Mouse (Mus musculus) kidney, adult 2 months (tissue): ENCODE results near the gene Mgrn1. TPM values are rescaled to one million over a fixed set of nuclear protein-coding genes. Genes with fewer than 3 reads are reported as not detected.

Experiments used
- DNase-seq: peaks from one replicate; pipeline ENCODE4 v3.0.0; 2021
- H3K27ac ChIP-seq: fragments of 200-500 bp; 2 replicates; pipeline ENCODE4 v1.5.1; 2012; ENCODE audit warnings: low read depth, low read length, control low read depth, inconsistent platforms; ENCODE audit not compliant: insufficient read depth
- H3K27me3 ChIP-seq: fragments of 200-500 bp; replicated peaks from 2 replicates; pipeline ENCODE4 v1.6.1; 2012; ENCODE audit warnings: mild to moderate bottlenecking, moderate library complexity, low read length, inconsistent platforms; ENCODE audit not compliant: control insufficient read depth, insufficient read depth
- H3K36me3 ChIP-seq: fragments of 200-500 bp; 2 replicates; pipeline ENCODE4 v1.6.1; 2012; ENCODE audit warnings: mild to moderate bottlenecking, moderate library complexity, low read length, inconsistent platforms; ENCODE audit not compliant: control insufficient read depth, insufficient read depth
- H3K4me1 ChIP-seq: fragments of 200-500 bp; 2 replicates; pipeline ENCODE4 v1.6.1; 2011; ENCODE audit warnings: low read length; ENCODE audit not compliant: control insufficient read depth, insufficient read depth
- H3K4me3 ChIP-seq: fragments of 200-500 bp; 2 replicates; pipeline ENCODE4 v1.5.1; 2011; ENCODE audit warnings: mild to moderate bottlenecking, low read depth, low read length, control low read depth; ENCODE audit not compliant: insufficient read depth
- CTCF ChIP-seq: fragments of 200-500 bp; conservative IDR thresholded peaks from 2 replicates; pipeline ENCODE4 v1.5.1; 2011; ENCODE audit warnings: low read depth, mild to moderate bottlenecking, control low read depth, low read length, moderate library complexity, mixed read lengths; ENCODE audit not compliant: insufficient read depth, insufficient read length
- POLR2A ChIP-seq: fragments of 200-500 bp; IDR thresholded peaks from one replicate; pipeline ENCODE4 v1.6.1; 2011; ENCODE audit warnings: low read depth, low read length, control low read depth
- WGBS: fragments of 180-500 bp; shearing (Covaris S2); methylation state at CpG from one replicate; pipeline ENCODE4 v1.1.7; 2018; 5-methylcytosine and 5-hydroxymethylcytosine counted together
- polyA plus RNA-seq: library from polyadenylated mRNA; depleted of rRNA; stranded (reverse); fragments of >200 nt; gene quantifications from 2 replicates; pipeline ENCODE4 v1.2.3, GENCODE M21; 2012

The Mgrn1 gene
- polyA plus RNA-seq, 1 experiment: 197 TPM

- Histone ChIP-seq H3K4me3 (no peak overlapping the region), H3K4me1 (peaks cover 21% of the 10 kb centered on the region; the same call in 1 of the 2 replicates), H3K36me3 (peaks cover 1% of the 10 kb centered on the region), H3K27ac (no peak overlapping the region), H3K27me3 (no peaks in the 10 kb centered on the region)
- WGBS: 95% methylated on average over 8 of the region's 8 CpGs
- DNase-seq: no peak
- TF ChIP-seq CTCF (no peak), POLR2A (no peak)
Measured at GRCm38 (mm10) chr16:4910758-4911157, 24.7 kb downstream of the Mgrn1 start.

DNA sequence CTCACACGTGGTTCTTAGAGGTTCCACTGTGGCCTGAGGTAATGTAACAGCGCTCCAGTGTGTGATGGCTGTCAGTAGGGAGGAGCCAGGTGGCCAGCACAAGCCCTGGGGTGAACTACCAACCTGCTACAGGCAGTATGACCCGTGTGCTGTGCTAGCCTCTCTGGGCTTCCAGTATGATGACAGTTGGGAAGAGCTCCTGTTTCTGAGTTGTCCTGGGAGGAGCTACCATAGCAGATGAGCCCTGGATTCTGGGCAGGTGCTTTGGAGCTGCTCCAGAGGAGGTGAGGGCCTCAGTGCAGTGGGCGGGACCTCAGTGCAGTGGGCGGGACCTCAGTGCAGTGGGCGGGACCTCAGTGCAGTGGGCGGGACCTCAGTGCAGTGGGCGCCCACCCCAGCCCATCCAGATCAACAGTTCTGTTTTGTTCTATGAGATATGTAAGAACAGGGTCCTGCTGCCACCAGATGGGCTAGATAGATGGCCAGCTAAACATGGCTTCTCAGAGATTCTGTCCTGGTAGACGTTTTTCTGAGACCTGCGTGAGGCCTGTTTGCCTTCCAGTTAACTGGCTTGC is 26.1 kb downstream of the Mgrn1 start:
- TF ChIP-seq POLR2A (no peak), CTCF (no peak)
- WGBS: 80% methylated on average over 10 of the region's 10 CpGs
- Histone ChIP-seq H3K4me1 (peaks cover 17% of the 10 kb centered on the region; the same call in 1 of the 2 replicates), H3K27ac (peak overlapping the region; percentile 31; the same call in 1 of the 2 replicates), H3K27me3 (no peaks in the 10 kb centered on the region), H3K36me3 (peaks cover 3% of the 10 kb centered on the region), H3K4me3 (no peak overlapping the region)
- DNase-seq: peak; percentile 49

DNA sequence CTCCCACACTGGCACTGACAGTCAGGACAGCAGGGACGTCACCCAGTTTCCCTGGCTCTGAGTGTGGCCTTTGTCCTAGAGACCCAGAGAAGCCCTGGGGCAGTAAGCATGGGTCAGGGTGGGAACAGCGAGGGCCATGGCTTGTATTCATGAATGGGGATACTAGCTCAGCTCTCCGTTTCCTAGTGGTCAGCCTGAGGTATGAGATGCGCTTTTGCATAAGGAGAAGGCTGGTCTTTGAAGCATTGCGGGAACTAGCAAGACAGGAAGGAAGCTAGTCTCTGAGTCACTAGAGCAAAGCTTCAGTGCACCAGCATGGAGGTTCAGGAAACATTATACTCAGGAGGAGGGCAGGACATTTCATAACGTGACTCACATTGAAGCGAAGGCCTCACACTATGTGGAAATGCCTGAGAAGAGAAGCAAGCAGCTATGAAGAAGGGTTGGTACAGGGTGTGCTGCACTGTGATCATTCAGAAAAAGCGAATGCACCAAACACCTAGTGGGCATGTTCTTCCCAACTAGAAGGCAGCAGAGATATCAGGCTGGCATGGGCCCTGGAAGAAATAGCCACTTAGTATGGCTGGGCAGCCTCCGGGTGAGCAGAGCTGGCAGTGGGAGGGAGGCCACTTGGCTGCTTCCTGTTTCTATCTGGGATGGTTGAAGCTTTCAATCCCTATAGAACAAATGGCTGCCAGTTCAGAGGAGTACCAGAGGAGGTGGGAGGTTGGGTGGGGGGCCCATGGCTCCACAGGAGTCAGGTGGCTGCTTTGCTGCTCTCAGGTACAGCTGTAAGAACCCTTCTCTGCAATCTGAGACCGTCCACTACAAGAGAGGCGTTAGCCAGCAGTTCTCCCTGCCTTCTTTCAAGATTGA is 27.1 kb downstream of the Mgrn1 start:
- Histone ChIP-seq H3K4me3 (no peak overlapping the region), H3K36me3 (peaks cover 3% of the 10 kb centered on the region)

DNA sequence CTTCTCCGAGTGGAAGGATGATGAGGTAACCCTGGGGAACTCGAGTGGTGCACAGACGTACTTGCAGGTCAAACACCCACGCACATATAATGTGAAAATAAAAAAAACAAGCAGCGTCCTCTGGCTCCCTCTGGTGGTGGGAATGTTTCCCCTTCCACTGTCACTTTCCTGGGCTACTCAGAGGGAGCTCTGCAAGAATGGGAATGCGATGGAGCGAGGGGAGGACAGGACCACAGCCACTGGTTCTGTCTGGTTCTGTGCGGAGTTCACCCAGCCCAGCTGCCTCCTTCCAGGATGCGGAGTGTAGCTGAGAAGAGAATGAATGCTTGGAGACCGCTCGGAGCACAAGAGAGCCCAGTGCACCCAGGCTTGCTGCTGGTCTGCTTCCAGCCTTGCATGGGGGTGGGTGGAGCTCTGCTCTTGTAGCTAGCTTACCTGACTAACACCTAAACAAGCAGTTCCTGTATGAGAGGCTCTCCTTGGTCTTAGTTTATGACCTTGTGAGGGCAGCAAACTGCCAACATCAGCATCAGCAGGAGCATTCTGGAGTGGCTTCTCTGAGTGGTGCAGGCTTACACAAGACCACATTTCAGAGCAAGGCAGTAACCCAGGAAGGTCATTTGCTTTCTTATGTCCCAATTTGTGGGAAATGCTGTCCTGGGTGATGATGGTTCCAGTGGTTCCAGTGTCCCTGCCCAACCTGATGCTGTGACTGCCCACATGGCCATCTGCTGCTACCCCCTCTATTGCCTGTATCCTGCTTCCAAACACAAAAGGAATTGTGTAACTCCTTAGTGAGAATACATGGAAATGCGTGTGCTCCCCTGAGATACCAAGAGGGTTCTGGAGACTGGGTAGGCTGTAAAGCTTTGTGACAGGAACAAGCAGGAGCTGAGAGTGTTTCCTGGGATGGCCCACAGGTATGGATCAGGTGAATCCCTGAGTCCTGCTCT is 28.0 kb downstream of the Mgrn1 start:
- H3K4me1 ChIP-seq: peaks cover 12% of the 10 kb centered on the region; the same call in 1 of the 2 replicates
- no peaks in the 10 kb centered on the region for H3K27me3 ChIP-seq
- H3K27ac ChIP-seq: peak overlapping the region; percentile 77
- H3K36me3 ChIP-seq: peaks cover 3% of the 10 kb centered on the region
- no peak overlapping the region for H3K4me3 ChIP-seq
- TF ChIP-seq CTCF: peak; percentile 87
- no peak for TF ChIP-seq POLR2A
- peak; percentile 91 for DNase-seq
- WGBS: 23% methylated on average over 12 of the region's 12 CpGs

More for the DNA sequence above, 27.1 kb downstream of the Mgrn1 start:
- Histone ChIP-seq H3K27ac (peak overlapping the region; percentile 57), H3K4me1 (peaks cover 12% of the 10 kb centered on the region; the same call in 1 of the 2 replicates), H3K27me3 (no peaks in the 10 kb centered on the region)
- TF ChIP-seq CTCF (no peak), POLR2A (no peak)
- DNase-seq: peak; percentile 32
- 38% methylated on average over 11 of the region's 11 CpGs for WGBS

- Histone ChIP-seq H3K36me3 (peaks cover 5% of the 10 kb centered on the region; the same call in 1 of the 2 replicates), H3K4me3 (no peak overlapping the region), H3K27me3 (no peaks in the 10 kb centered on the region), H3K4me1 (peaks cover 12% of the 10 kb centered on the region; the same call in 1 of the 2 replicates), H3K27ac (no peak overlapping the region)
- no peak for TF ChIP-seq CTCF
- no peak for TF ChIP-seq POLR2A
- WGBS: 86% methylated on average over 3 of the region's 3 CpGs
- DNase-seq: no peak
Measured at GRCm38 (mm10) chr16:4915931-4916330, 29.9 kb downstream of the Mgrn1 start.

DNA sequence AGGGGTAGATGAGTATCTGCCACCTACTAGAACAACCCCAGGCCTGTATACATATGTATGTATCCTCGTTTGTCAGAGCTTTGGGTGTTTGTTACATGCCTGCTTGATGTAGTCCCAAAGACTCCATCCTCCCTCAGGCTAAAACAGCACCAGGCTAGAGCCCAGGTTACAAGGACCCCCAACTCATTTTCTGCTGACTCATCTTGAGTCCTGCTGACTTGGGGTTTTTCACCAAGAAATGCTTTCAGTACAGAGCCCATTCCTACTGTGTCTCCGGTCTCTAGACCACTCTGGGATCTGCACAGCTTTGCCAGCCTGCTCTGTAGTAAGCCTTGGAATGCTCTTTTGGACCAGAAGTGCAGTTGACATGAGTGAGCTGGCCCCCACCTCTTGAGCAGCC is 30.6 kb downstream of the Mgrn1 start:
- peaks cover 12% of the 10 kb centered on the region; the same call in 1 of the 2 replicates for H3K4me1 ChIP-seq
- H3K36me3 ChIP-seq: peaks cover 5% of the 10 kb centered on the region; the same call in 1 of the 2 replicates
- H3K4me3 ChIP-seq: no peak overlapping the region
- DNase-seq: no peak
- no peak overlapping the region for H3K27ac ChIP-seq
- H3K27me3 ChIP-seq: no peaks in the 10 kb centered on the region
- WGBS: 91% methylated on average over 2 of the region's 2 CpGs
- TF ChIP-seq CTCF (no peak), POLR2A (no peak)
